Mouse (Mus musculus): ENCODE measurements around the gene Nup62. TPM values are rescaled to one million over a fixed set of nuclear protein-coding genes. Genes with fewer than 3 reads are reported as not detected.
A peak's percentile ranks its signal among the peaks of the same experiment; 100 is the strongest.
"Not testable (repeated sequence)": the region's sequence is repeated elsewhere in the genome, so short reads cannot be mapped to it uniquely, and the experiment has no call there.

Gene Nup62
- polyA plus RNA-seq, 2 experiments from 2014 or later = 27.3 to 57.8 TPM

GRCm38 (mm10) chr7:44864595-44865542 lies 49.0 kb downstream of the Nup62 start:
- ATAC-seq = no peak

- no peak for ATAC-seq
Observed at GRCm38 (mm10) chr7:44866276-44867009, 50.6 kb downstream of the Nup62 start.

GRCm38 (mm10) chr7:44867010-44867702 lies 51.3 kb downstream of the Nup62 start:
- no peak for ATAC-seq

- no peak for ATAC-seq
Observed at GRCm38 (mm10) chr7:44867802-44868201, 51.9 kb downstream of the Nup62 start.

DNA sequence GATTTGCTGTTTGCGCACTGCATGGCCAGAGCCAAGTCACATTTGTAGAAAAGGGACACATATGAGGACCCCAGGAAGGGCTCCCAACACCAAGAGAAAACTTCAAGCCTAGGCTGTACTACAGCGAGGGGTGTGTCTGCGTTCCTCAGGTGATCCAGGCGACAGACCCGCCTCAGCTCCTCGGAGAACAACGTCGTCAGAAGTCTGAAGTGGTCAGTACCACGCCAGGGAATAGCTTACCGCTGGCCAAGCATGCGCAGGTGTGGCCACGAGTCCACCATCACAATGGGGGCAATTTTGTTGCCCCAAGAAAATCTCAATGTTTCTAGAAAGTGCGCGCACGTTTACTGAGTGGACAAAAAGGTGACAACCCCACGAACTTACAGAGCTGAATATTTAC lies 52.6 kb downstream of the Nup62 start:
- no peak for ATAC-seq

- ATAC-seq = peak; percentile 10
Observed at GRCm38 (mm10) chr7:44868919-44869696, 53.2 kb downstream of the Nup62 start.

DNA sequence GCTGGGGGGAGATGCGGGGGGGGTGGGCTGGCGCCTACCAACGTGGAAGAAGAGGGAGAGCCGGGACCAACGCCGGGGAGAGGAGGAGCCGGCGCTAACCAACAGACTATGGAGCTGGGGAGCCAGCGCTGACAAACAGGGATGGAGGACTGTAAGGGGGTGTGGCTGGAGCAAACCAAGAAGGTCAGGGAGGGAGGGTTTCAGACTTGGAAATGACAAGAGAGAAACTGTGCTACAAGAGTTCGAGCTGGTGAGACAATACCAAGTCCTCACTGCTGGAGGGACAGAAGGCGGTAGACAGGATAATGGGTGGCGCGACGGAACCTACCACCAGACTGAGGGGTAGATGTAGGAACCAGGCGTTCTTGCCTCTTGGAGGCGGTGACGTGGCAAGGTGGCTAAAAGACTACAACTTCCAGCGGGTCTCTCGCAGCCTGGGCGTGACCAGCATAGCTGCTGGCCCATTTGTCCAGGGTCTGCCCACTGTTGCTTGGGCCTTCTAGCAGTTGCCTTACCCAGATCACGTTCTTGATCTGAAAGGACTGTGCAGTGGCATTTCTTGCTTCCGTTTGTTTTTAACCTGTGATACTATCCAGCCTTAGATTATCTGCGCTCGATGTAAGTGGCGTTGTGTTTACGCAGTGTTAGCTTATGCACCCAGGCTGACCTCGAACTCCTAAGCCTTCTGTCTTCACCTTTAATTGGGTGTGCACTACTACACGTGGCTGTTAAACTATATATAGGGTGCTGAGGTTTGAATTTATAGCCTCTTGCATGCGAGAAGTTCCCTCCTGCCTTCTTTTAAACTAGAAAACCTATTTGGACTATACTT lies 54.0 kb downstream of the Nup62 start, which contains the start of gene Ptov1:
Gene Ptov1, minus strand, starts transcription at position 92 of the 832 bp plus-strand sequence.
- ATAC-seq = peak; percentile 89

GRCm38 (mm10) chr7:44870614-44871013 lies 54.7 kb downstream of the Nup62 start:
- ATAC-seq = no peak

DNA sequence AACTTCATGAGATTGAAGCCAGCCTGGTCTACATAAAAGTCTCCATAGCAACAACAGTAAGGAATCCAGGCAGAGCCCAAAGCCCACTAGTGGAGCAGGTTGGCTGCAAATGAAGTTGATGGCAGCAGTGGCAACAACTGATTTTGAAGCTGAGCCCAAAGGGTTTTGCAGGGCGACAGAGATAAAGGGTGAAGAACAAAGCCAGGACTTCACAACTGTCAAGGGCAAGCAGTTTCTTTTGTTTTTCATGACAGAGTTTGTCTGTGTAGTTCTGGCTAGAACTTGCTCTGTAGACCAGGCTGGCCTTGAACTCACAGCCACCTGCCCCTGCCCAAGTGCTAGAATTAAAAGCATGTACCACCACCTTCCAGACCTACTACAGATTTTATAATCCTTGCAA lies 55.3 kb downstream of the Nup62 start:
- no peak for ATAC-seq

- not testable (repeated sequence) for ATAC-seq
Observed at GRCm38 (mm10) chr7:44871774-44872173, 55.9 kb downstream of the Nup62 start.

- no peak for ATAC-seq
Observed at GRCm38 (mm10) chr7:44877833-44878232, 61.9 kb downstream of the Nup62 start.

Other genes starting within 250 kb of the Nup62 start
- gene Napsa, start 243.7 kb upstream of the Nup62 start, polyA plus RNA-seq (2017; shearing (Covaris generic)) = 1 to 10 TPM in 1 of 2 experiments, under 1 TPM in 1; 0.52 to 6.7 TPM
- under 1 TPM in 1 of 2 experiments, not detected in 1; 0.42 TPM for gene Kcnc3, start 225.4 kb upstream of the Nup62 start, polyA plus RNA-seq (2017; shearing (Covaris generic))
- not detected for gene Myh14, start 145.2 kb upstream of the Nup62 start, polyA plus RNA-seq (2017; shearing (Covaris generic))
- not detected for gene Izumo2, start 107.3 kb upstream of the Nup62 start, polyA plus RNA-seq (2017; shearing (Covaris generic))
- gene Vrk3, start 67.7 kb upstream of the Nup62 start, polyA plus RNA-seq (2017; shearing (Covaris generic)) = 10 to 100 TPM; 79.6 to 97.6 TPM
- gene Zfp473, start 65.0 kb upstream of the Nup62 start, polyA plus RNA-seq (2017; shearing (Covaris generic)) = under 1 TPM; 0.16 to 0.63 TPM
- 1 to 10 TPM; 1.9 to 3.6 TPM for gene Il4i1, start 299 bp downstream of the Nup62 start, polyA plus RNA-seq (2017; shearing (Covaris generic))
- gene Atf5, start 570 bp downstream of the Nup62 start, polyA plus RNA-seq (2017; shearing (Covaris generic)) = under 1 TPM; 0.19 to 0.35 TPM
- gene Akt1s1, start 32.9 kb downstream of the Nup62 start, polyA plus RNA-seq (2017; shearing (Covaris generic)) = 1 to 10 TPM; 1.2 to 3.1 TPM
- gene Tbc1d17, start 33.0 kb downstream of the Nup62 start, polyA plus RNA-seq (2017; shearing (Covaris generic)) = 10 to 100 TPM; 64.8 to 85.3 TPM
- 10 to 100 TPM; 45.0 to 74.3 TPM for gene Pnkp, start 41.1 kb downstream of the Nup62 start, polyA plus RNA-seq (2017; shearing (Covaris generic))
- 1 to 10 TPM; 1.1 to 3.9 TPM for gene Ptov1, start 53.7 kb downstream of the Nup62 start, polyA plus RNA-seq (2017; shearing (Covaris generic))
- gene Med25, start 76.6 kb downstream of the Nup62 start, polyA plus RNA-seq (2017; shearing (Covaris generic)) = 10 to 100 TPM in 1 of 2 experiments, 1 to 10 TPM in 1; 9.1 to 10.9 TPM
- 10 to 100 TPM in 1 of 2 experiments, 1 to 10 TPM in 1; 9.2 to 17.5 TPM for gene Fuz, start 80.0 kb downstream of the Nup62 start, polyA plus RNA-seq (2017; shearing (Covaris generic))
- gene Ap2a1, start 113.4 kb downstream of the Nup62 start, polyA plus RNA-seq (2017; shearing (Covaris generic)) = 1 to 10 TPM; 6.2 to 7.4 TPM
- not detected for gene Tsks, start 127.1 kb downstream of the Nup62 start, polyA plus RNA-seq (2017; shearing (Covaris generic))
- under 1 TPM; 0.36 to 0.92 TPM for gene Cpt1c, start 158.8 kb downstream of the Nup62 start, polyA plus RNA-seq (2017; shearing (Covaris generic))
- gene Prmt1, start 170.5 kb downstream of the Nup62 start, polyA plus RNA-seq (2017; shearing (Covaris generic)) = 100 to 1,000 TPM in 1 of 2 experiments, 10 to 100 TPM in 1; 39.7 to 114 TPM
- 100 to 1,000 TPM; 117 to 147 TPM for gene Irf3, start 181.6 kb downstream of the Nup62 start, polyA plus RNA-seq (2017; shearing (Covaris generic))
- gene Bcl2l12, start 182.6 kb downstream of the Nup62 start, polyA plus RNA-seq (2017; shearing (Covaris generic)) = 10 to 100 TPM; 23.6 to 30.1 TPM
- 1 to 10 TPM; 7.0 to 9.3 TPM for gene Scaf1, start 200.3 kb downstream of the Nup62 start, polyA plus RNA-seq (2017; shearing (Covaris generic))
- gene Rras, start 201.9 kb downstream of the Nup62 start, polyA plus RNA-seq (2017; shearing (Covaris generic)) = 1 to 10 TPM; 2.0 to 3.9 TPM
- 10 to 100 TPM; 10.8 to 10.9 TPM for gene Prr12, start 236.8 kb downstream of the Nup62 start, polyA plus RNA-seq (2017; shearing (Covaris generic))
- 100 to 1,000 TPM; 158 to 199 TPM for gene Nosip, start 246.3 kb downstream of the Nup62 start, polyA plus RNA-seq (2017; shearing (Covaris generic))
- 1 to 10 TPM; 1.7 to 2.8 TPM for gene Prrg2, start 246.6 kb downstream of the Nup62 start, polyA plus RNA-seq (2017; shearing (Covaris generic))

Measured in CD4-positive, CD25-positive, alpha-beta regulatory T cell, adult 4 months (primary cell).